Mouse (Mus musculus) sigmoid colon, adult 10 weeks (tissue): ENCODE data around the gene Unc5c. TPM values are rescaled to one million over a fixed set of nuclear protein-coding genes. Genes with fewer than 3 reads are reported as not detected.

Experiments used
- polyA plus RNA-seq: library from polyadenylated mRNA; stranded (reverse); fragments of 350-450 nt; fragmentation: Illumina TruSeq; extraction: RNeasy Lipid Tissue Mini Kit (QIAGEN cat#74804); gene quantifications from one replicate; pipeline ENCODE4 v1.2.3, GENCODE M21; 2014; ENCODE audit warnings: low read depth, low replicate concordance

The Unc5c gene
- polyA plus RNA-seq: 3.4 TPM

GRCm38 (mm10) chr3:141465104-141465705 lies at the start of gene Unc5c:
Gene Unc5c (plus strand): TSS chr3:141465216.

